Mouse (Mus musculus) intestine, embryonic 16.5 days (tissue): ENCODE measurements around the gene Gm13889. TPM values are rescaled to one million over a fixed set of nuclear protein-coding genes. Genes with fewer than 3 reads are reported as not detected.
A peak's percentile ranks its signal among the peaks of the same experiment; 100 is the strongest.

Source experiments
- ATAC-seq: fragments of 200-750 bp; cut with Nextera tagmentation; 2 replicates; pipeline ENCODE4 v1.8.0; 2017; ENCODE audit warnings: moderate TSS enrichment, moderate library complexity
- H3K27ac ChIP-seq: fragments of 300-500 bp; sonication (generic); 2 replicates; pipeline ENCODE4 v1.5.1; 2014; ENCODE audit warnings: mild to moderate bottlenecking, low read length
- H3K27me3 ChIP-seq: fragments of 300-500 bp; sonication (generic); replicated peaks from 2 replicates; pipeline ENCODE4 v1.6.1; 2014; ENCODE audit warnings: low read length, control low read depth, mixed read lengths; ENCODE audit not compliant: control insufficient read depth, insufficient read depth
- H3K36me3 ChIP-seq: fragments of 300-500 bp; sonication (generic); 2 replicates; pipeline ENCODE4 v1.6.1; 2014; ENCODE audit warnings: low read length, control low read depth; ENCODE audit not compliant: control insufficient read depth, insufficient read depth
- H3K4me1 ChIP-seq: fragments of 300-500 bp; sonication (generic); 2 replicates; pipeline ENCODE4 v1.6.1; 2014; ENCODE audit warnings: low read length, control low read depth, mixed read lengths; ENCODE audit not compliant: control insufficient read depth, insufficient read depth
- H3K4me2 ChIP-seq: fragments of 300-500 bp; sonication (generic); 2 replicates; pipeline ENCODE4 v1.6.1; 2014; ENCODE audit warnings: low read depth, low read length, control low read depth
- H3K4me3 ChIP-seq: fragments of 300-500 bp; sonication (generic); 2 replicates; pipeline ENCODE4 v1.5.1; 2014; ENCODE audit warnings: mild to moderate bottlenecking, low read length
- H3K9ac ChIP-seq: fragments of 300-500 bp; sonication (generic); 2 replicates; pipeline ENCODE4 v1.6.1; 2014; ENCODE audit warnings: low read depth, low read length
- H3K9me3 ChIP-seq: fragments of 300-500 bp; sonication (generic); 2 replicates; pipeline ENCODE4 v1.6.1; 2016; ENCODE audit warnings: low read length, control low read depth; ENCODE audit not compliant: control insufficient read depth
- WGBS: fragments of 180-500 bp; shearing (Covaris S2); extraction: QIAGEN DNeasy Blood & Tissue Kit; methylation state at CpG from one replicate; pipeline ENCODE4 v1.1.7; 2014; 5-methylcytosine and 5-hydroxymethylcytosine counted together
- polyA plus RNA-seq: library from polyadenylated mRNA; unstranded; fragments of >200 nt; fragmentation: Nextera tagmentation; extraction: Ambion mirVana; gene quantifications from 2 replicates; pipeline ENCODE4 v1.2.1, GENCODE M21; 2015

The Gm13889 gene
- polyA plus RNA-seq, 1 experiment from 2014 or later, result 7.7 TPM

DNA sequence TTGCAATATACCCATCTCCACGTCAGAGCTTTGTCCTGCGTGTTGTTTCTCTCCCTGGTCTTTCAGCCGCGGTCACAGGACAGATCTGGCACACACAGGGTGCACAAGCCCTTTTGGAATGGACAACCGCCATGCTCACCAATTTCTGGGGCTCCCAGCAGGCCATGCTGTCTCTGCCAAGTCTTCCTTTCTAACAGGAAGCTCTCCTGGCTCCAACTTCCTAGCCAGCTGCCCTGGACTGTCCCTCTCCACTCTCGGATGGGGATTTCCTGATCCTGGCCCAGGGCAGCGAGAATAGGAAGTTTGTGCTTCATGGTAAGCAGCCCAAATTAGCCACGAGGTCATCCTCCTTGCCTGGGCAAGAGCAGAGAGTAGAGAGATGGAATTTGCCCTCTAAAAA is 4.7 kb upstream of the Gm13889 start:
- Histone ChIP-seq H3K27ac (peak overlapping the region; percentile 41; the same call in 1 of the 2 replicates), H3K9me3 (no peaks in the 10 kb centered on the region), H3K36me3 (no peaks in the 10 kb centered on the region), H3K4me1 (no peaks in the 10 kb centered on the region), H3K4me2 (no peak overlapping the region), H3K27me3 (peaks cover 9% of the 10 kb centered on the region), H3K4me3 (no peak overlapping the region), H3K9ac (no peak overlapping the region)
- WGBS, result 72% methylated on average over 8 of the region's 8 CpGs
- ATAC-seq, result no peak

DNA sequence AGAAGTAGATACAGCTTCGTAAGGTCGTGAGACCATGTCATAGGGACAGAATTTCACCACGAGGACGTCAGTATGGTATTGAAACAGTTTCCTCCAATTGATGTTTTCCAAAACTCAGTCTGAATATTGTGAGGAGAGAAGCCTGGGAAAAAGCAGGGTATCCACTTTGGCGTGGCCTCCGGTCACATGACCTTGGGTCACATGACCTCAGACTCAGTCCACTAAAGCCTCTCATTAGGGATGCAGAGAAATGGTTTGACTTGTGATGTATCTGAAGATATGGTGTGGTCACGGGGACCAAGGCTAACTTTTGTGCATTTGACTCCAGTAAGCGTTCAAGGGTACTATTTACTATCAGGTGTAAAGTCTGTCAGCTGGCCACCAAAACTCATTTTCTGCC is 2.3 kb upstream of the Gm13889 start:
- H3K4me3 ChIP-seq, result no peak overlapping the region
- peaks cover 13% of the 10 kb centered on the region for H3K4me1 ChIP-seq
- WGBS, result 76% methylated on average over 8 of the region's 8 CpGs
- no peaks in the 10 kb centered on the region for H3K9me3 ChIP-seq
- H3K9ac ChIP-seq, result no peak overlapping the region
- H3K27me3 ChIP-seq, result peaks cover 25% of the 10 kb centered on the region
- no peak overlapping the region for H3K4me2 ChIP-seq
- H3K36me3 ChIP-seq, result no peaks in the 10 kb centered on the region
- H3K27ac ChIP-seq, result no peak overlapping the region
- no peak for ATAC-seq

DNA sequence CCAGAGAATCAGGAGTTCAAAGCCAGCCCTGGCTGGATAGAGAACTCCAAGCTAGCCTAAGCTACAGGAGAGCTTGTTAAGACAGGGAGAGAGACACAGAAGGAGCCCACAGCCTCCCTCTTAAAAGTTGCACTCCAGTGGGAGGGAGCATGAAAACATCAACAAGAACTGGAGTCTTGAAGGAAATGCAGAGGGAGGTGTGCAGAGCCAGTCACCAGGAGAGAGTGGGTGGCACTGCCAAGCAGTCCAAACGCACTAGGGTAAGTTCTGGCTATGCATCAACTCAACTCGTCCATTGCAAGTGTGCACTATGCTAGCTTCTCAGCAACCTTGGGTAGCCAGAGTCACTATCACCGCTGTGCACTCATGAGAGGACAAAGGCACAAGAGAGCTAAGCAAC is 1.2 kb upstream of the Gm13889 start:
- no peak overlapping the region for H3K4me2 ChIP-seq
- no peaks in the 10 kb centered on the region for H3K36me3 ChIP-seq
- peaks cover 14% of the 10 kb centered on the region for H3K4me1 ChIP-seq
- H3K27me3 ChIP-seq, result peaks cover 25% of the 10 kb centered on the region
- no peak for ATAC-seq
- no peak overlapping the region for H3K4me3 ChIP-seq
- WGBS, result 75% methylated on average over 3 of the region's 3 CpGs
- no peak overlapping the region for H3K9ac ChIP-seq
- no peaks in the 10 kb centered on the region for H3K9me3 ChIP-seq
- H3K27ac ChIP-seq, result no peak overlapping the region

DNA sequence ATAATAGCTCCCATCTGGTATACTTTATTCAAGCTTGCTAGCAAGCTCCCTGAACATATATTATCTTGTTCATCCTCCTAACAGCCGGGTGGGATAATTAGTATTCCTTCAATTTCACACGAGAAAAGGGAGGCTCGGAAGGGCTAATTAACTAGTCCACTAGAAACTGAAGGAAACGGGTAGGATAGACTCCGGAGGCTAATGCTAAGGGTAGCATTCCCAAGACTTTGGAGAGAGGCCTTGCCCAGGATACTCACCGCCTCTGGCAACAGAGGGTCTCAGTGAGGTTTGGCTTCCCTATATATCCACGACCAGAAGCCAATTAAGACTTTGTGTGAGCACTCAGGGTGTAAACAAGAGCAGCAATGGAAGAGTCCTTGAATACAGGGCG is 779 bp upstream of the Gm13889 start:
- H3K27me3 ChIP-seq, result peaks cover 25% of the 10 kb centered on the region
- H3K4me2 ChIP-seq, result no peak overlapping the region
- H3K9ac ChIP-seq, result no peak overlapping the region
- no peaks in the 10 kb centered on the region for H3K9me3 ChIP-seq
- H3K4me1 ChIP-seq, result peaks cover 14% of the 10 kb centered on the region
- 0 out of 2 replicates have a peak overlapping the region, but pooled peaks have one; percentile 73 for H3K4me3 ChIP-seq
- H3K36me3 ChIP-seq, result no peaks in the 10 kb centered on the region
- 56% methylated on average over 8 of the region's 8 CpGs for WGBS
- no peak for ATAC-seq
- no peak overlapping the region for H3K27ac ChIP-seq

DNA sequence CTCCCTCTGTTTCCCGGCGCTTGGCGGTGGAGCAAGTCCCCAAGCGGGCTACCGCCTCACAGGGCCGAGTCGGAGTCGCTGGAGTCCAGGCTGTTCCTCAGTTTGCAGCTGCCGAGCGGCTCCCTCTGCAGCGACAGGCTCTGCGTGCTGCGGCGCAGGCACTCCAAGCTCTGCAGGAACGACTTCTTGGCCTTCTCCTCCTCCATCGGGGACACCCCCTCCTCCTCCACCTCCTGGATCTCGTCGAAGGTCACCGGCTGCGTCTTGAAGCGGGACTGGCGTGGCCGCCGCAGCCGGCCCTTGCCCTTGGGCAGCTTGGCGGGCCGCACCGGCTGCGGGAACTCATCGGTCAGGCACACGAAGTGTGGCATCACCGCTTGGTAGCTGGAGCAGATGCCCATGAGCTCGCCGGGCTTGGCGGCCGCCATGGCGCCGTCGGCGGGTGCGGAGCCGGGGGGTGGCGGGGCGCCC is 635 bp downstream of the Gm13889 start:
- WGBS, result under 1% methylated on average over 44 of the region's 44 CpGs
- H3K9ac ChIP-seq, result peak overlapping the region; percentile 84

DNA sequence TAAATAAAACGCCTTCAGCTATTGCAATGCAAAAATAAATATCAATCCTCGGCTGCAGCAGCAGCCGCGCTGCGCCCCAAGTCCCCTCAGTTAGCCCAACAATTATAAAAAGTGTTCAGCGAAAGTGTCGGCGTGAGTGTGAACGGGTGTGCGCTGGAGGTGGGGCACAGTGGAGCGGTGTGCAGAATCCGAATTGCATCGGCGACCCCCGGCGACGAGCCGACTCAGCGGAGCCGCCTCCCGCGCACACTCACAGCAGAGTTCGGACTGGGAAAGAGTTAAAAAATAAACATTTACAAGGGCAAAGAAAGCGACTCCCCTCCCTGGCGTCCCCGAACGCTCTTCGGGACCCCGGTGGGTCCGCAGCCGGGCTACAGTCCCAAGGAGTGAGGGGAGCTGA is 1.1 kb downstream of the Gm13889 start:
- H3K27me3 ChIP-seq, result peaks cover 25% of the 10 kb centered on the region
- no peaks in the 10 kb centered on the region for H3K36me3 ChIP-seq
- peak overlapping the region; percentile 82 for H3K27ac ChIP-seq
- peak overlapping the region; percentile 89 for H3K4me2 ChIP-seq
- peak overlapping the region; percentile 73 for H3K4me3 ChIP-seq
- no peaks in the 10 kb centered on the region for H3K9me3 ChIP-seq
- WGBS, result under 1% methylated on average over 31 of the region's 31 CpGs
- H3K4me1 ChIP-seq, result peaks cover 14% of the 10 kb centered on the region
- ATAC-seq, result peak; percentile 10; the same call in 1 of the 2 replicates
- H3K9ac ChIP-seq, result peak overlapping the region; percentile 84

More for the DNA sequence above, 635 bp downstream of the Gm13889 start:
- Histone ChIP-seq H3K4me3 (peak overlapping the region; percentile 73), H3K27me3 (peaks cover 25% of the 10 kb centered on the region), H3K36me3 (no peaks in the 10 kb centered on the region), H3K9me3 (no peaks in the 10 kb centered on the region), H3K4me2 (peak overlapping the region; percentile 89), H3K4me1 (peaks cover 14% of the 10 kb centered on the region), H3K27ac (peak overlapping the region; percentile 82)
- ATAC-seq, result peak; percentile 57

DNA sequence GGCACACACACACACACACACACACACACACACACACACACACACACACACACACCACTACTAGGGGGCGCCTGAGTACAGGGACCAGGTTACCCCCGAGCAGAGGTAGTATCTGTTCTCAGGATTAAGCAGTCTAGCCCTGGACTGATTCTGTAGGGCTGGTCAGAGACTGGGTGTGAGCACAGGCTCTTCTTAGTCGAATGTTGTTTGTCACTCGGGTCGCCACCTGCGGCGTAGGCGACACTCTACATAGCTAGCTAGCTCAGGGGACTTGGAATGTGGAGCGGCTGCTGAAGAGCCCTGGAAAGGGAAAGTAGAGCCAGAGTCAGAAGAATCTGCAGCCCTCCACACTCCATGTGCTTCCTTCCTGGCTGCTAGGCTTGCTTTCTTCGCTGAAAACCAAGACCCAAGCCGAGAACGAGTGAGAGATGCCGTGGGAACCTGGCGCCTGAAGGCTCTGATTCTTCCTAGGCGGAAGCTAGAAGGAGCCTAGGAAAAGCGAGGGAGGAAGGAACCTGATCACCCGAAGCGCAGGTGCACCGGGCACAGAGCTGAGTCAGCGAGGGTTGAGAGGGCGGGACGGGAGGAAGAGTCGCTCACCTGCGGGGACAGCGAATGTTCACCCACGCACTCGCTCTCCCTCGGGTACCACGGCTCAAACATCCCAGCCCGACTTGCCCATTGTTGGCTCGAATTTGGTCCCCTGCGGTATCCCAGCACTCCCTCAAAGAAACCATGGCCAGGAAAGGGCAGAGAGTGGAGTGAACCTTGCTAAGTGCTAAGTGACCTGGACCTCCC is 2.0 kb downstream of the Gm13889 start:
- 2% methylated on average over 32 of the region's 32 CpGs for WGBS
- Histone ChIP-seq H3K9ac (peak overlapping the region; percentile 84), H3K4me3 (peak overlapping the region; percentile 73), H3K27ac (peak overlapping the region; percentile 37; the same call in 1 of the 2 replicates), H3K9me3 (no peaks in the 10 kb centered on the region), H3K4me1 (peaks cover 14% of the 10 kb centered on the region), H3K4me2 (peak overlapping the region; percentile 89), H3K27me3 (peaks cover 25% of the 10 kb centered on the region), H3K36me3 (no peaks in the 10 kb centered on the region)
- peak; percentile 22; the same call in 1 of the 2 replicates for ATAC-seq

DNA sequence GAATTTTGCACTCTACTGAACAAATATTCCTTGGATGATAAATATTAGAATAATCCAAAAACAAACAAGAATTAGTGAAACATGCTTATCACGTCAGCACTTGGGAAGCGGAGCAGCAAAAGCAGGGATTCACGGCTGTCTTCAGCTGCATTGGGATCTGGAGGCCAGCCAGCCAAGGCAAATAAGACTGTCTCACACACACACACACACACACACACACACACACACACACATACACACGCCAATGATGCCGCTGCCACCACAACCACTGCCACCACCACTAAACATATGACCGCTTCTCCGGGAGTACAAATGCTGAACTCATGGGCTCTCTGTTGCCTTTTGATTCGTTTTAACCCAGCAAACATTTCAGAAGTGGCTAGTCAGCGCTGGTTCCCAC is 3.3 kb downstream of the Gm13889 start:
- no peak overlapping the region for H3K4me3 ChIP-seq
- 67% methylated on average over 9 of the region's 9 CpGs for WGBS
- H3K36me3 ChIP-seq, result no peaks in the 10 kb centered on the region
- H3K9ac ChIP-seq, result no peak overlapping the region
- H3K4me2 ChIP-seq, result no peak overlapping the region
- no peak overlapping the region for H3K27ac ChIP-seq
- H3K4me1 ChIP-seq, result peaks cover 14% of the 10 kb centered on the region
- H3K9me3 ChIP-seq, result no peaks in the 10 kb centered on the region; the same call in 1 of the 2 replicates
- ATAC-seq, result no peak
- peaks cover 25% of the 10 kb centered on the region for H3K27me3 ChIP-seq

DNA sequence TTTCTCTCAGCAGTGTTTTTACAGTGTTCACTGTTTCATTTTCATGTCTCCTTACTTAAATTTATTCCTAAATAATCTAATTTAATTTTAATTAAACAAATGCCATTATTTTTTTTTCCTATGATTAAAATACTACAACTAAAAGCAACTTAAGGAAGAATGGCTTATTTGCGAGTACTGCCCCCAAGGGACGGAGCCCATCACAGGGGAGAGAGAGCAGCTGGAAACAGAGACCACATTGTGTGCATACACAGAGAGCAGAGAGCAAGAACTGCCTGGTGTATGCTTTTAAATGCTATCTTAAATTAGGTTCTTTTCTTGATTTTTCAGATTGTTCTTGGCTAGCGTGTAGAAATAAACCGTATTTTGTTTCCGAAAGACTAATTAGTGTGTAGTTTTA is 10.0 kb downstream of the Gm13889 start:
- H3K4me3 ChIP-seq, result no peak overlapping the region
- 66% methylated on average over 5 of the region's 5 CpGs for WGBS
- no peaks in the 10 kb centered on the region for H3K27me3 ChIP-seq
- H3K9ac ChIP-seq, result no peak overlapping the region
- no peak overlapping the region for H3K4me2 ChIP-seq
- H3K36me3 ChIP-seq, result no peaks in the 10 kb centered on the region
- H3K9me3 ChIP-seq, result no peaks in the 10 kb centered on the region; the same call in 1 of the 2 replicates
- H3K4me1 ChIP-seq, result 0 out of 2 replicates have a peak, but pooled peaks cover 2% of the 10 kb centered on the region
- no peak for ATAC-seq
- no peak overlapping the region for H3K27ac ChIP-seq
